Mouse (Mus musculus) embryonic facial prominence, embryonic 14.5 days (tissue): Measurements from ENCODE around the gene Narf. TPM values are rescaled to one million over a fixed set of nuclear protein-coding genes. Genes with fewer than 3 reads are reported as not detected.

Experiments used
- ATAC-seq: fragments of 200-750 bp; cut with Nextera tagmentation; 2 replicates; pipeline ENCODE4 v1.8.0; 2017; ENCODE audit warnings: low read depth, moderate number of reproducible peaks, moderate TSS enrichment
- DNase-seq: peaks from one replicate; pipeline ENCODE4 v3.0.0-alpha.2; 2015; ENCODE audit warnings: low spot score
- H3K27ac ChIP-seq: fragments of 300-500 bp; sonication (generic); replicated peaks from 2 replicates; pipeline ENCODE4 v1.5.1; 2014; ENCODE audit warnings: low read depth, mild to moderate bottlenecking, low read length, moderate library complexity
- H3K27me3 ChIP-seq: fragments of 300-500 bp; sonication (generic); replicated peaks from 2 replicates; pipeline ENCODE4 v1.6.1; 2014; ENCODE audit warnings: low read length; ENCODE audit not compliant: control insufficient read depth, insufficient read depth
- H3K36me3 ChIP-seq: fragments of 300-500 bp; sonication (generic); 2 replicates; pipeline ENCODE4 v1.6.1; 2014; ENCODE audit warnings: low read length, mixed read lengths; ENCODE audit not compliant: control insufficient read depth, insufficient read depth
- H3K4me1 ChIP-seq: fragments of 300-500 bp; sonication (generic); 2 replicates; pipeline ENCODE4 v1.6.1; 2014; ENCODE audit warnings: antibody characterized with exemption, low read length; ENCODE audit not compliant: control insufficient read depth, insufficient read depth
- H3K4me2 ChIP-seq: fragments of 300-500 bp; sonication (generic); 2 replicates; pipeline ENCODE4 v1.6.1; 2014; ENCODE audit warnings: low read depth, mild to moderate bottlenecking, low read length, moderate library complexity, mixed read lengths
- H3K4me3 ChIP-seq: fragments of 300-500 bp; sonication (generic); 2 replicates; pipeline ENCODE4 v1.5.1; 2014; ENCODE audit warnings: low read depth, mild to moderate bottlenecking, low read length
- H3K9ac ChIP-seq: fragments of 300-500 bp; sonication (generic); 2 replicates; pipeline ENCODE4 v1.6.1; 2014; ENCODE audit warnings: low read depth, mild to moderate bottlenecking, low read length, moderate library complexity, mixed read lengths
- H3K9me3 ChIP-seq: fragments of 300-500 bp; sonication (generic); 2 replicates; pipeline ENCODE4 v1.6.1; 2016; ENCODE audit warnings: low read length; ENCODE audit not compliant: control insufficient read depth
- WGBS: fragments of 180-500 bp; shearing (Covaris S2); extraction: QIAGEN DNeasy Blood & Tissue Kit; methylation state at CpG from one replicate; pipeline ENCODE4 v1.1.7; 2014; 5-methylcytosine and 5-hydroxymethylcytosine counted together
- polyA plus RNA-seq: library from polyadenylated mRNA; unstranded; fragments of >200 nt; fragmentation: Nextera tagmentation; extraction: Ambion mirVana; gene quantifications from 2 replicates; pipeline ENCODE4 v1.2.1, GENCODE M21; 2014

Gene Narf
- polyA plus RNA-seq, 1 experiment from 2014 or later: 42.1 TPM

DNA sequence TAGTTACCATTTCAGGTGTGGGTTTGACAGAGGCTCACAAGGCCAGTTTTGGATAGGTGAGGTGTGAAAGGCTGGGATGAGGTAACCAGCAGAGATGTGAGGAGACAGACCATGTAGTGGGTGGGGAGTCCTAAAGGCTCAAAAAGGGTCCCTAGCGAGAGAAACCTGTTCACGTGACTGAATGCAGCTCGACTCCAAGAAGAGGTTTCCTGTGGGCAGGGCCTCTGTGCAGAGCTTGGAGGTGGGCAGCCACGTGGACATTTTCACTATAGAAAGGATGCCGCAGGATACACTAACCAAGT is 33.2 kb upstream of the Narf start:
- H3K9ac ChIP-seq: peak overlapping the region; percentile 77; the same call in 1 of the 2 replicates
- no peak for ATAC-seq
- 0% methylated on average over 5 of the region's 5 CpGs for WGBS
- H3K27ac ChIP-seq: peak overlapping the region; percentile 81; the same call in 1 of the 2 replicates
- H3K36me3 ChIP-seq: peaks cover 13% of the 10 kb centered on the region; the same call in 1 of the 2 replicates
- peak overlapping the region; percentile 69 for H3K4me2 ChIP-seq
- H3K4me1 ChIP-seq: peaks cover 4% of the 10 kb centered on the region; the same call in 1 of the 2 replicates
- H3K9me3 ChIP-seq: no peaks in the 10 kb centered on the region
- H3K27me3 ChIP-seq: no peaks in the 10 kb centered on the region
- no peak for DNase-seq
- H3K4me3 ChIP-seq: peak overlapping the region; percentile 72

DNA sequence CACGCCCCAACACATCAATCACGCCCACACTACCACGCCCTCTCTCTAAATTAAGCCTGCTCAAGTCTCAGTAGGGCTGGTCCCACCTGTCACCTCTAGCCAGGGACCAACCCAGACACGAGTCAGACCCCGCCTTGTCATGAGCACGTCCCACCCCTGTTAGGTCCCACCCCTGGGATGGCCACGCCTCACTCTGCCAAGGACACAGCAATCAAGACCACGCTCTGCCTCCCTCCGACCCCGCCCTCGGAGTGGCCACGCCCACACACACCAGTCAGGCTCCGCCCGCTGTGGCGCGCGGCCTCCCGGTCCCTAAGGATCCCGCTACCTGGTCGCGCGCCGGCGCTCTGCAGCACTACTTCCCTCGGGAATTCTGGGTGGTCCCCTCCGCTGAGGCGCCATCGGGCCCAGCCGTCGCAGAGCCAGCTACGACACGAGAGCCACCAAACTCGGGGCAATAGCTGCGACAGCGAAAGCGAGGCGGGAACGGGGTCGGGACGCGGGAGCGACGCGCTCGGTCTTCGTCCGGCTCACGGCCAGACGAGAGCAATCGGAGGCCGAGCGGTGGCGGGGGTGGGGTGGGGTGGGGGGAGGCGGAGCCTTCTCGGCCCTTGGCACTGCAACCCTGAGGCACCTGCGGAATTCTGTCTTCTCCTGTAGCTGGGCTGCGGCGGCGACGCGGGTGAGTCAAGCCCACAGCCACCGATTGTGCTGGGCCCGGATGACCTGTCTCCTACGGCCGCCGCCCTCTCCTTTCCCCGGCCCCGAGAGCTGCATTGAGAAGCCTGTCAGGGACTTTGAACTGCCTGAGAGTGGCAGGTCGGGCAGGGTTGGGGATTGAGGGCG is 32.7 kb upstream of the Narf start, which contains the start of the genes Hexdc and Ogfod3:
Gene Hexdc, plus strand, starts transcription at position 273 of the 846 bp plus-strand sequence.
Gene Ogfod3, minus strand, starts transcription at position 551 of the 846 bp plus-strand sequence.
- H3K9me3 ChIP-seq: no peaks in the 10 kb centered on the region
- H3K4me3 ChIP-seq: peak within 1 kb of the TSS; percentile 72
- H3K4me2 ChIP-seq: peak within 1 kb of the TSS; percentile 69
- peak within 1 kb of the TSS; percentile 81 for H3K27ac ChIP-seq
- under 1% methylated on average over 45 of the region's 70 CpGs for WGBS
- DNase-seq (peak; percentile 98), ATAC-seq (peak; percentile 99)
- H3K4me1 ChIP-seq: peaks cover 4% of the 10 kb centered on the region; the same call in 1 of the 2 replicates
- H3K36me3 ChIP-seq: peaks cover 16% of the 10 kb centered on the region; the same call in 1 of the 2 replicates
- H3K27me3 ChIP-seq: no peaks in the 10 kb centered on the region
- H3K9ac ChIP-seq: peak within 1 kb of the TSS; percentile 77

DNA sequence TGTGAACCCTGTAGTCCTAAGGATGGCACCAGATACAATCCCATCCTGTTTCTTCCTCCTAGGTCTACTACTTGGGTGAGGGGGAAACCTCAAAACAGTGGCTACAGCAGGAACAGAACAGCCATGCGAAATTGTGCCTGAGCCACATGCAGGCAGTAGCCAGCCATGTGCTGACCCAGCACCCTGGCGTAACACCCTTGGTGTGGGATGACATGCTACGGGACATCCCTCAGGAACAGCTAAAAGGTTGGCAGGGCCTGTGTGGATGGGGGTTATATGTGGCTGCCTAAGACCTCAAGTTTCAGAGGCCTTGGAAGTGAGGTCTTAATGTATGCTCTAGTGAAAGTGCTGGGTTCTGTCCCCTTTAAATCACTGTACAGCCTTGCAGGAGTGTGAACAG is 20.2 kb upstream of the Narf start:
- no peak for DNase-seq
- H3K9me3 ChIP-seq: no peaks in the 10 kb centered on the region
- no peak overlapping the region for H3K9ac ChIP-seq
- H3K4me2 ChIP-seq: no peak overlapping the region
- H3K4me1 ChIP-seq: no peaks in the 10 kb centered on the region
- no peak overlapping the region for H3K4me3 ChIP-seq
- WGBS: 92% methylated on average over 3 of the region's 3 CpGs
- H3K36me3 ChIP-seq: peaks cover 65% of the 10 kb centered on the region
- no peak for ATAC-seq
- H3K27ac ChIP-seq: no peak overlapping the region
- H3K27me3 ChIP-seq: no peaks in the 10 kb centered on the region

DNA sequence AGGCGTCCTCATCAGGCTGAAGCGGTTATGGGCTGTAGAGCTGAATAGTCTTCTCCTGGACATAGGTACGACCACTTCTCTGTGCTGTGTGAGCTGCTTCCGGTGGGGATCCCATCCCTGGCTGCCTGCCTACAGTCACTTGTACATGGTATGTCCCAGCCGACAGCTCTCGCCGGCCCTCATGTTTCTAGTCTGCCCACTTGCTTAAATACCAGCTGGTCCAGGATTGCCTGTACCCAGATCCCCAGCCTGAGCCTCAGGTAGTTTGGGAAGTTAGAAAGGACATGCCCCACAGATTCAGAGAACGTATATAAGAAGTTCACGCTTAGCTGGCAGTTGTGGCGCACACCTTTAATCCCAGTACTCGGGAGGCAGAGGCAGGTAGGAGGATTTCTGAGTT is 17.3 kb upstream of the Narf start:
- no peak overlapping the region for H3K27ac ChIP-seq
- peaks cover 78% of the 10 kb centered on the region for H3K36me3 ChIP-seq
- no peak overlapping the region for H3K4me2 ChIP-seq
- no peak overlapping the region for H3K4me3 ChIP-seq
- H3K27me3 ChIP-seq: no peaks in the 10 kb centered on the region
- DNase-seq: no peak
- no peak for ATAC-seq
- no peak overlapping the region for H3K9ac ChIP-seq
- WGBS: 90% methylated on average over 11 of the region's 11 CpGs
- H3K4me1 ChIP-seq: no peaks in the 10 kb centered on the region
- H3K9me3 ChIP-seq: no peaks in the 10 kb centered on the region

DNA sequence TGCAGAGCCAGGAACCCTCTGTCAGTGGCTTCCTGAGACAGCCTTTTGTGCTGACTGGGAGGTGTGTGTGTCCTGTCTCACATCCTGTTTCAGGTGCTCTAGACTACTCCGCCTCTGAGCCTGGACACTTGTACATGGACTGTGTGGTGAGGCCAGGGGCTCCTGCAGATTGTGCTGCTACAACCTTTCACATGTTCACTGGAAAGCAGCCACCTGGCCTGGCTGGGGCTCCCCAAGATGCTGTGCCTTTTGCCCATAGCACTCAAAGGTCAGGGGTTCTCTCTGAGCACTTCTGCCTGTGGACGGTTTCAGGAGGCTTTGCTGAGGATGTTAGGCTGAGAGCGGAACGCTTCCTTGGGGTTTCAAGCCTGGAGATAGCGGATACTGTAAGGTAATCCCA is 16.3 kb upstream of the Narf start:
- Histone ChIP-seq H3K4me2 (no peak overlapping the region), H3K9me3 (no peaks in the 10 kb centered on the region), H3K27ac (no peak overlapping the region), H3K27me3 (no peaks in the 10 kb centered on the region), H3K4me3 (no peak overlapping the region), H3K4me1 (no peaks in the 10 kb centered on the region), H3K9ac (no peak overlapping the region), H3K36me3 (peaks cover 88% of the 10 kb centered on the region)
- WGBS: 86% methylated on average over 5 of the region's 5 CpGs
- ATAC-seq (no peak), DNase-seq (no peak)

DNA sequence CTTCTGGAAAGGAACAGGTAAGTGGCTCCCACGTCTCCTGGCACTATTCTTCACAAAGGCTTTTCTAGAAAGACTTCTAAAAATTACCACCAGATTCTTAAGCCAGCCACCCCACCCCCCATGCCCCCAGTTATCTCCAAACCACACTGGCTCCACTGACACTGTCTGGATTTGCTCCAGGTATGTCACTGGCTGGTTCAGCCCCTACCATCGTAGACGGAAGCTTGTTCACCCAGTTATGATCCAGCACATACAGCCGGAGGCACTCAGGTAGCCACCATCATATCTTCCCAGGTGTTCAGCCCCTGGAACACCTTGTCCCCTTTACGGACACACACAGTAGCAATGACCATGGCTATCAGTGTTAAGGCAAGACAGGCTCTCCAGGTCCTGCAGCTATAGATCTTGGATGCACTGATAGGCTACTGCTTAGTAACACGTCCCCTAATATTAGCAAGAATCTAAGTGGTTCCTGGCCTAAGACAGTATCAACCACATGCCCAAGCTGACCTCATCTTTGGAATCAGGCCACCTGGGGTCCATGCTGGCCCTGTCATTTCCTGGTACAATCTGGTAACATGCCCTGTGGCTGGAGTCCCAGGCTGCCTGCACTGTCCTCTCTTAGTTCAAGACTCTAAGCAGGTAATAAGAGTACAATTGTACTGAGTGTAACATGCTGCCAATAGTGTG is 15.6 kb upstream of the Narf start:
- H3K4me3 ChIP-seq: no peak overlapping the region
- H3K4me2 ChIP-seq: no peak overlapping the region
- DNase-seq (no peak), ATAC-seq (no peak)
- 91% methylated on average over 6 of the region's 6 CpGs for WGBS
- H3K27ac ChIP-seq: no peak overlapping the region
- H3K36me3 ChIP-seq: peaks cover 90% of the 10 kb centered on the region
- no peaks in the 10 kb centered on the region for H3K4me1 ChIP-seq
- H3K9ac ChIP-seq: no peak overlapping the region
- no peaks in the 10 kb centered on the region for H3K27me3 ChIP-seq
- H3K9me3 ChIP-seq: no peaks in the 10 kb centered on the region

DNA sequence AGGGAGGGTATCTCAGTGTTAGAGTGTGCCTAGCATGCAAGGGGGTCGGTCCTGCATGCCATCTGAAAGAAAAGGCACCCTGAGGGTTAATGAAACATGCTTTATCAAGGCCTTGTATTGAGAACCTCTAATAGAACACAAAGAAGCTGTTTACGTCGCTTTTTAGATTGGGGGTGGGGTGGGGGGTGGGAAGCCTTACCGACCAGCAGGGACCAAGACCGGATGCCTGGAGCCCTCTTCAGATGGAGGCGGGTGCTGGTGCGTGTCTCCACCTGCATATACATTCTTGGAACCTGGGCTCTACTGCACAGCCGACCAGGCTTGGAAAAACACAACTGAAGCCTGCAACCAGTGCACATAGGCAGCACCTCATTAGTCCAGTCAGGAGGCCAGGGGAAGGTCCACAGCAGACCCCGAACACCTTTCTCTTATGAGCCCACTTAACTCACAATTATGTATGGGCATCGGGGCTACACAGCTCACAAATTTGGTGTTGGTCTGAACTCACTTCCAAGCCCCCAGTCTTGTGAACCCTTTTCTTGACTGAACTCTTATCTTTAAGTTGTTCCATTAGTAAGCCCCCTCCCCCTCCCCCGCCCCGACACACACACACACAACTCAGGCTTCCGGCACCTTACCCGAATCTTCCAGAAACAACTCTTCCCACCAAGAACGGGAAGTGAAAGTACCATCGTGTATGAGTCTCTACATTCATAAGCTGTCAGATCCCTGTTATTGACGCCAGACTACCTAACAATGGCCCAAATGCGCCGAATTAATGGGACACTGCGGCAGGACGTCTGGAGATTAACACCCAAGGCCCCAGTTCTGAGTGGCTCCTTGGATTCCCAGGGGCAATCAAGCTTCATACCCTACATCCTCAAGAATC is 8.7 kb upstream of the Narf start:
- DNase-seq (peak; percentile 32), ATAC-seq (no peak; the same call in 1 of the 2 replicates)
- peak overlapping the region; percentile 84 for H3K9ac ChIP-seq
- H3K36me3 ChIP-seq: peaks cover 41% of the 10 kb centered on the region
- peak overlapping the region; percentile 85 for H3K4me2 ChIP-seq
- no peaks in the 10 kb centered on the region for H3K27me3 ChIP-seq
- peaks cover 17% of the 10 kb centered on the region for H3K4me1 ChIP-seq
- peak overlapping the region; percentile 78 for H3K4me3 ChIP-seq
- no peaks in the 10 kb centered on the region for H3K9me3 ChIP-seq
- WGBS: 23% methylated on average over 21 of the region's 21 CpGs
- H3K27ac ChIP-seq: peak overlapping the region; percentile 84

DNA sequence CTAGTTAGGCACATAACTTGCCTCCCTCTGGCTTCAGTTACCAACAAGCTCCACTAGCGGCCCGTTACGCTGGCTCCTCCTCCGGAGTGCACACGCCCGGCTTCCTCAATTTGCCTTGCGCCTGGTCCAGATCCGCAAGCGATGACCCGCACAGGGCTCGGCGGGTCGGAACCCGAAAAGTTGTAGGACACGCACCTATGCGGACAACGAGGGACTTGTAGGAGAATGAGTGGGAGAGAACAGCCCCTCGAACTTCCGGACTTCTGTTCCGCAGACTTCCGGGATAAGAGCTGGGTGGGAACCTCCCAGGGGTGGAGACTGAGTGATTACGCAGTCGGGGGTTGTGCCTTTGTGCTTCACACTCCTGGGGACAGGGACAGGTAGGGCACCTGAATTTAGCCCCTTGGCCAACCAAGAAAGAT is 8.0 kb upstream of the Narf start, which contains the start of gene Cybc1:
Gene Cybc1, minus strand, starts transcription at position 305 of the 422 bp plus-strand sequence.
- ATAC-seq: peak; percentile 92
- H3K27me3 ChIP-seq: no peaks in the 10 kb centered on the region
- under 1% methylated on average over 23 of the region's 23 CpGs for WGBS
- peak within 1 kb of the TSS; percentile 84 for H3K9ac ChIP-seq
- H3K9me3 ChIP-seq: no peaks in the 10 kb centered on the region
- H3K4me3 ChIP-seq: peak within 1 kb of the TSS; percentile 78
- H3K4me2 ChIP-seq: peak within 1 kb of the TSS; percentile 85
- peaks cover 17% of the 10 kb centered on the region for H3K4me1 ChIP-seq
- peaks cover 35% of the 10 kb centered on the region for H3K36me3 ChIP-seq
- DNase-seq: peak; percentile 93
- H3K27ac ChIP-seq: peak within 1 kb of the TSS; percentile 84
